Mouse (Mus musculus) thymus, adult 2 months (tissue): ENCODE measurements around the gene Ehbp1.

Experiments used
- CTCF ChIP-seq: fragments of 200-500 bp; IDR thresholded peaks from 2 replicates; pipeline ENCODE4 v1.5.1; 2012; ENCODE audit warnings: mild to moderate bottlenecking, control low read depth, low read length, moderate library complexity, borderline replicate concordance; ENCODE audit not compliant: control insufficient read depth, poor library complexity, insufficient read depth; ENCODE audit errors: extremely low read depth
- POLR2A ChIP-seq: fragments of 200-500 bp; IDR thresholded peaks from 2 replicates; pipeline ENCODE4 v1.6.1; 2012; ENCODE audit warnings: mild to moderate bottlenecking, low read length, control low read depth, moderate library complexity; ENCODE audit not compliant: control insufficient read depth, poor library complexity, insufficient read depth; ENCODE audit errors: extremely low read depth

- no peak for TF ChIP-seq POLR2A
- TF ChIP-seq CTCF, result no peak
Measured at GRCm38 (mm10) chr11:21974005-21974531, 368.0 kb downstream of the Ehbp1 start.
